Mouse (Mus musculus) MEL (cell line): Measurements from ENCODE around the gene Cds2. TPM values are rescaled to one million over a fixed set of nuclear protein-coding genes. Genes with fewer than 3 reads are reported as not detected.

Source experiments
- DNase-seq: peaks from one replicate; pipeline ENCODE4 v3.0.0; 2011; ENCODE audit warnings: low read depth, low spot score
- H3K27ac ChIP-seq: 2 replicates; pipeline ENCODE4 v1.5.1; 2012; ENCODE audit warnings: low read depth, mild to moderate bottlenecking, control low read depth, low read length, moderate library complexity; ENCODE audit not compliant: control insufficient read depth
- H3K27me3 ChIP-seq, 2 experiments: fragments of 150-350 bp in 1 of 2; sonication (generic) in 1 of 2; 2 replicates each; pipeline ENCODE4 v1.6.1; 2012; ENCODE audit warnings: low read length in 2 of 2, mild to moderate bottlenecking in 2 of 2, improper control_type of control experiment in 1 of 2, moderate library complexity in 1 of 2; ENCODE audit not compliant: insufficient read depth in 2 of 2, control insufficient read depth in 1 of 2
- H3K36me3 ChIP-seq, 2 experiments: 2 replicates each; pipeline ENCODE4 v1.6.1; 2012 to 2014; ENCODE audit warnings: low read length in 2 of 2, improper control_type of control experiment in 1 of 2, inconsistent platforms in 1 of 2, mild to moderate bottlenecking in 1 of 2; ENCODE audit not compliant: insufficient read depth in 2 of 2, control insufficient read depth in 1 of 2
- H3K4me1 ChIP-seq, 2 experiments: fragments of 150-350 bp in 1 of 2; sonication (generic) in 1 of 2; 2 replicates each; pipeline ENCODE4 v1.6.1; 2012; ENCODE audit warnings: low read length in 2 of 2, improper control_type of control experiment in 1 of 2, mild to moderate bottlenecking in 1 of 2; ENCODE audit not compliant: insufficient read depth in 2 of 2, control insufficient read depth in 1 of 2
- H3K4me3 ChIP-seq, 2 experiments: fragments of 150-350 bp in 1 of 2; sonication (generic) in 1 of 2; 2 replicates each; pipeline ENCODE4 v1.5.1; 2012; ENCODE audit warnings: low read depth in 2 of 2, low read length in 2 of 2, mild to moderate bottlenecking in 2 of 2, moderate library complexity in 2 of 2, control low read depth in 1 of 2, improper control_type of control experiment in 1 of 2; ENCODE audit not compliant: control insufficient read depth in 1 of 2, insufficient read depth in 1 of 2
- H3K79me2 ChIP-seq: 2 replicates; pipeline ENCODE4 v1.6.1; 2012; ENCODE audit warnings: mild to moderate bottlenecking, low read length, moderate library complexity; ENCODE audit not compliant: control insufficient read depth, poor library complexity, insufficient read depth
- H3K9ac ChIP-seq: 2 replicates; pipeline ENCODE4 v1.6.1; 2012; ENCODE audit warnings: low read depth, mild to moderate bottlenecking, control low read depth, low read length, moderate library complexity; ENCODE audit not compliant: control insufficient read depth, poor library complexity, severe bottlenecking
- H3K9me3 ChIP-seq: fragments of 150-350 bp; sonication (generic); replicated peaks from 2 replicates; pipeline ENCODE4 v1.6.1; 2012; ENCODE audit warnings: mild to moderate bottlenecking, low read length, improper control_type of control experiment, moderate library complexity; ENCODE audit not compliant: insufficient read depth
- CHD1 ChIP-seq: IDR thresholded peaks from 2 replicates; pipeline ENCODE4 v1.6.1; 2012; ENCODE audit warnings: low read depth, mild to moderate bottlenecking, inconsistent platforms, low read length, improper control_type of control experiment
- CTCF ChIP-seq, 3 experiments: IDR thresholded peaks in 2 of 3; conservative IDR thresholded peaks in 1 of 3; 2 replicates each; pipeline ENCODE4 v1.5.1; 2011 to 2012; ENCODE audit warnings: low read length in 3 of 3, low read depth in 2 of 3, mild to moderate bottlenecking in 2 of 3, improper control_type of control experiment in 1 of 3, inconsistent platforms in 1 of 3, mixed read lengths in 1 of 3, moderate library complexity in 1 of 3; ENCODE audit not compliant: control insufficient read depth in 1 of 3, insufficient read depth in 1 of 3, poor library complexity in 1 of 3, severe bottlenecking in 1 of 3
- ELF1 ChIP-seq: IDR thresholded peaks from 2 replicates; pipeline ENCODE4 v1.6.1; 2014; ENCODE audit warnings: low read depth, mild to moderate bottlenecking, inconsistent platforms, low read length, improper control_type of control experiment, moderate library complexity
- EP300 ChIP-seq, 2 experiments: IDR thresholded peaks; 2 replicates each; pipeline ENCODE4 v1.6.1; 2011; ENCODE audit warnings: improper control_type of control experiment in 2 of 2, low read length in 2 of 2, low read depth in 1 of 2, mild to moderate bottlenecking in 1 of 2
- ETS1 ChIP-seq: IDR thresholded peaks from 2 replicates; pipeline ENCODE4 v1.6.1; 2012; ENCODE audit warnings: low read depth, mild to moderate bottlenecking, inconsistent platforms, low read length, improper control_type of control experiment, moderate library complexity
- GATA1 ChIP-seq: IDR thresholded peaks from 2 replicates; pipeline ENCODE4 v1.6.1; 2011; ENCODE audit warnings: low read depth, low read length, improper control_type of control experiment
- HCFC1 ChIP-seq: IDR thresholded peaks from 2 replicates; pipeline ENCODE4 v1.6.1; 2012; ENCODE audit warnings: low read depth, mild to moderate bottlenecking, inconsistent platforms, low read length, improper control_type of control experiment, moderate library complexity
- JUND ChIP-seq: IDR thresholded peaks from 2 replicates; pipeline ENCODE4 v1.6.1; 2011; ENCODE audit warnings: low read depth, mild to moderate bottlenecking, improper control_type of control experiment, low read length
- MAX ChIP-seq: IDR thresholded peaks from 2 replicates; pipeline ENCODE4 v1.6.1; 2011; ENCODE audit warnings: low read length, improper control_type of control experiment
- MXI1 ChIP-seq: IDR thresholded peaks from 2 replicates; pipeline ENCODE4 v1.6.1; 2011; ENCODE audit warnings: mild to moderate bottlenecking, low read depth, low read length, improper control_type of control experiment
- POLR2A ChIP-seq, 2 experiments: IDR thresholded peaks; 2 replicates each; pipeline ENCODE4 v1.6.1; 2011 to 2012; ENCODE audit warnings: low read length in 2 of 2, mild to moderate bottlenecking in 2 of 2, control low read depth in 1 of 2, improper control_type of control experiment in 1 of 2, low read depth in 1 of 2, moderate library complexity in 1 of 2; ENCODE audit not compliant: control insufficient read depth in 1 of 2, insufficient read depth in 1 of 2, poor library complexity in 1 of 2
- RCOR1 ChIP-seq: IDR thresholded peaks from 2 replicates; pipeline ENCODE4 v1.6.1; 2012; ENCODE audit warnings: low read depth, mild to moderate bottlenecking, inconsistent platforms, low read length, improper control_type of control experiment
- TAL1 ChIP-seq: IDR thresholded peaks from 2 replicates; pipeline ENCODE4 v1.6.1; 2012; ENCODE audit warnings: mild to moderate bottlenecking, inconsistent platforms, low read length, moderate library complexity, mixed read lengths
- TBP ChIP-seq: IDR thresholded peaks from 2 replicates; pipeline ENCODE4 v1.8.0; 2011; ENCODE audit warnings: low read depth, low read length, improper control_type of control experiment
- TCF12 ChIP-seq: IDR thresholded peaks from 2 replicates; pipeline ENCODE4 v1.6.1; 2014; ENCODE audit warnings: low read depth, mild to moderate bottlenecking, inconsistent platforms, low read length, improper control_type of control experiment, moderate library complexity
- UBTF ChIP-seq: IDR thresholded peaks from 2 replicates; pipeline ENCODE4 v1.6.1; 2012; ENCODE audit warnings: low read depth, mild to moderate bottlenecking, inconsistent platforms, low read length, improper control_type of control experiment, moderate library complexity, borderline replicate concordance; ENCODE audit not compliant: insufficient read depth
- USF1 ChIP-seq: IDR thresholded peaks from 2 replicates; pipeline ENCODE4 v1.6.1; 2014; ENCODE audit warnings: low read depth, mild to moderate bottlenecking, inconsistent platforms, low read length, improper control_type of control experiment, moderate library complexity
- ZC3H11A ChIP-seq: IDR thresholded peaks from 2 replicates; pipeline ENCODE4 v1.6.1; 2012; ENCODE audit warnings: low read depth, mild to moderate bottlenecking, inconsistent platforms, low read length, improper control_type of control experiment
- polyA plus RNA-seq, 2 experiments: library from polyadenylated mRNA; stranded (reverse) in 1 of 2; unstranded in 1 of 2; fragments of >175 nt in 1 of 2; fragments of >200 nt in 1 of 2; gene quantifications; 2 replicates each; pipeline versions ENCODE4 v1.2.1 to v1.2.4; 2012; ENCODE audit warnings: low replicate concordance in 2 of 2, low read depth in 1 of 2; ENCODE audit not compliant: insufficient read length in 2 of 2, insufficient read depth in 1 of 2, missing spikeins in 1 of 2
- total RNA-seq: library from RNA; depleted of rRNA; stranded (reverse); fragments of 300-350 nt; gene quantifications from 2 replicates; pipeline ENCODE4 v1.2.3, GENCODE M21; 2012

Cds2 gene
- total and polyA plus RNA-seq, 3 experiments, result 8.8 to 28.5 TPM; not detected in 1

GRCm38 (mm10) chr2:132305165-132305564, 42.2 kb downstream of the Cds2 start (continued):
- no peak for TF ChIP-seq USF1
- TF ChIP-seq, all 39 proteins: peak for 11

GRCm38 (mm10) chr2:132305988-132306387, 43.0 kb downstream of the Cds2 start:
- DNase-seq, result peak; percentile 53
- H3K4me1 ChIP-seq, result peaks cover 6 to 47% of the 10 kb centered on the region in 2 experiments
- no peaks in the 10 kb centered on the region for H3K79me2 ChIP-seq
- H3K9ac ChIP-seq, result no peak overlapping the region
- no peaks in the 10 kb centered on the region for H3K27me3 ChIP-seq
- TF ChIP-seq JUND (no peak), CHD1 (no peak), CTCF (IDR thresholded peaks at IDR 0.05 in 2 of 3, conservative IDR thresholded peaks at IDR 0.05 in 1 of 3; ENCODE audit: control insufficient read depth in 1 of 3, insufficient read depth in 1 of 3, low read depth in 2 of 3, low read length in 3 of 3, poor library complexity in 1 of 3, severe bottlenecking in 1 of 3) (peak; percentile 81 to 93 (median 81)), ZC3H11A (no peak), TCF12 (no peak), MAX (no peak), HCFC1 (no peak)
- peak overlapping the region; percentile 78 for H3K27ac ChIP-seq
- H3K36me3 ChIP-seq, result peaks cover 0 to 36% of the 10 kb centered on the region in 2 experiments; a peak in 2 of 4 replicates
- H3K9me3 ChIP-seq, result no peaks in the 10 kb centered on the region
- H3K4me3 ChIP-seq, result no peak overlapping the region

- Histone ChIP-seq H3K79me2 (no peaks in the 10 kb centered on the region), H3K27ac (no peak overlapping the region), H3K27me3 (no peaks in the 10 kb centered on the region), H3K4me1 (peaks cover 6 to 47% of the 10 kb centered on the region in 2 experiments), H3K4me3 (no peak overlapping the region), H3K9me3 (no peaks in the 10 kb centered on the region), H3K36me3 (peaks cover 0 to 36% of the 10 kb centered on the region in 2 experiments; a peak in 2 of 4 replicates), H3K9ac (no peak overlapping the region)
- no peak for TF ChIP-seq GATA1
- no peak for TF ChIP-seq POLR2A (IDR thresholded peaks at IDR 0.05; ENCODE audit: control insufficient read depth in 1 of 2, insufficient read depth in 1 of 2, low read depth in 1 of 2, low read length in 2 of 2, poor library complexity in 1 of 2)
- TF ChIP-seq USF1, result no peak
- TF ChIP-seq TBP, result no peak
- TF ChIP-seq CHD1, result no peak
- TF ChIP-seq UBTF, result no peak
- DNase-seq, result no peak
Observed at GRCm38 (mm10) chr2:132307213-132307843, 44.4 kb downstream of the Cds2 start.

- H3K9ac ChIP-seq, result no peak overlapping the region
- H3K79me2 ChIP-seq, result no peaks in the 10 kb centered on the region
- H3K36me3 ChIP-seq, result peaks cover 0 to 36% of the 10 kb centered on the region in 2 experiments; a peak in 2 of 4 replicates
- no peaks in the 10 kb centered on the region for H3K9me3 ChIP-seq
- DNase-seq, result peak; percentile 85
- no peak overlapping the region for H3K4me3 ChIP-seq
- H3K27ac ChIP-seq, result peak overlapping the region; percentile 89
- no peaks in the 10 kb centered on the region for H3K27me3 ChIP-seq
- peaks cover 6 to 47% of the 10 kb centered on the region in 2 experiments for H3K4me1 ChIP-seq
- TF ChIP-seq EP300 (IDR thresholded peaks at IDR 0.05; ENCODE audit: low read depth in 1 of 2, low read length in 2 of 2) (peak; percentile 44 to 71), TCF12 (peak; percentile 71), USF1 (no peak), TAL1 (peak; percentile 82), GATA1 (peak; percentile 69), ETS1 (peak; percentile 51; the same call in 1 of the 2 replicates), TBP (0 out of 2 replicates have a peak, but pooled peaks have one; percentile 16), RCOR1 (0 out of 2 replicates have a peak, but pooled peaks have one; percentile 52), ELF1 (peak; percentile 53; the same call in 1 of the 2 replicates), MXI1 (no peak)
- TF ChIP-seq, all 39 proteins: peak for 8
Observed at GRCm38 (mm10) chr2:132308829-132309228, 45.9 kb downstream of the Cds2 start.
